8 mouse cellular contexts compared by ENCODE assay signal in the genomic region with DNA sequence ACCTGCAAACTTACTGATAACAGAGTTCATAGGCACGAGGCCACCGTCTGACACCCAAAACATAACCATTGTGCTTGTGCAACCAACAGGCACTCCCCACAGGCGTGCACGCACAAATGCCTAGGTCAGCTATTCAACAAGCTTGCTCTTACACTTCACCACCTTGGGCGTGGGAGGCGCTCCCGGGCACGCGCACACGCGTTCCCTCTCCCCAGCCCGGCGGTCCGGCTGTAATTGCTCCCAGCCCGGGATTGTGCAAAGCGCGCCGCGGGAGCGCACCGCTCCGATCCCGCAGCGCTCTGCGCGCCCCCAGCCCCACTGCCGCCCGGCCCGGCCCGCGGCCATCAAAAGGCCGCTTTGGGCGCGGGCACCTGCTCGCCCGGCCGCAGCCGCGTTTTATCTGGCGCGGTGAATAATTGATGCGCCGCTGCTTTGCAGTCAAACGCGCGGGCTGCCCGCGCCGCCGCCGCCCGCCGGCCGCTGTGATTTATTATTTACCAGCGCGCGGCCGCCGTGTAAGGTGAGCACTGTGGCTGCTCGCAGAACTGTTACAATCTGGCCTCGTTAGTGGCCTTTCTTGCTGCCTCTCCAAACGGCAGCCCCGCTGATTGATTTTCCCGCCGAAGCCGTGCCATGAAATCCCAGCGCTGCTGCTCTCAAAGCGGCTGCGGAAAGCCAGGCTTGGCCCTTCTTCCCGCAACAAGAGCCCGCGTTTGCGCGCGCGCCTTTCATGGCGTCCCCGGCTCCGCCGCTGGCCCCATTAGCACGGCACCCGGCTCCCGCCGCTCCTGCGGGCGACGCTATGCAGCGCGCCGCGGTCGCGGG.
A peak's percentile ranks its signal among the peaks of the same experiment; 100 is the strongest.
DNase-seq lines count a peak whose midpoint lies in the region; ATAC-seq and TF ChIP-seq lines count a peak whose summit lies in the region.

No protein-coding gene starts in this region.

- no peaks in the 10 kb centered on the region for H3K36me3 ChIP-seq in kidney, embryonic 15.5 days
- H3K36me3 ChIP-seq in hindbrain, embryonic 14.5 days (replicated peaks; ENCODE audit: control insufficient read depth, insufficient read depth) = no peaks in the 10 kb centered on the region

- no peak for TF ChIP-seq POLR2A in lung, adult 2 months (IDR thresholded peaks at IDR 0.05; ENCODE audit: borderline replicate concordance, extremely low read depth, low read depth, low read length)

- no peak for DNase-seq in kidney, adult 18-20 months
- peak; percentile 56 for DNase-seq in embryo, embryonic 9.5 days (ENCODE audit: extremely low spot score)
- DNase-seq in hindbrain, embryonic 14.5 days (ENCODE audit: low spot score) = peak; percentile 63
- DNase-seq in lung, adult 2 months = peak; percentile 5
- peak; percentile 22 to 32 for DNase-seq in right cerebral cortex, adult 2 months (ENCODE audit: low spot score in 2 of 2)
- DNase-seq in spleen, adult 12 weeks (ENCODE audit: low spot score) = no peak
- DNase-seq in gastrocnemius, postnatal 25 days = no peak

- peaks cover 14% of the 10 kb centered on the region for H3K4me1 ChIP-seq in kidney, embryonic 15.5 days
- H3K4me1 ChIP-seq in hindbrain, embryonic 14.5 days (replicated peaks; ENCODE audit: control insufficient read depth, insufficient read depth, low read length) = peaks cover 5% of the 10 kb centered on the region; the same call in 1 of the 2 replicates
- no peaks in the 10 kb centered on the region for H3K4me1 ChIP-seq in lung, adult 2 months (ENCODE audit: control insufficient read depth, insufficient read depth, low read length)

- TF ChIP-seq CTCF in lung, adult 2 months (IDR thresholded peaks at IDR 0.05; ENCODE audit: insufficient read depth, low read length) = no peak

- peak overlapping the region; percentile 61 for H3K4me3 ChIP-seq in kidney, embryonic 15.5 days (replicated peaks)
- H3K4me3 ChIP-seq in hindbrain, embryonic 14.5 days (replicated peaks; ENCODE audit: low read length) = peak overlapping the region; percentile 60
- H3K4me3 ChIP-seq in lung, adult 2 months (replicated peaks; ENCODE audit: extremely low read depth, low read depth, low read length) = no peak overlapping the region

- H3K9ac ChIP-seq in kidney, embryonic 15.5 days = peak overlapping the region; percentile 59
- H3K9ac ChIP-seq in hindbrain, embryonic 14.5 days = peak overlapping the region; percentile 73

- H3K27me3 ChIP-seq in kidney, embryonic 15.5 days = peaks cover 61% of the 10 kb centered on the region
- H3K27me3 ChIP-seq in hindbrain, embryonic 14.5 days (ENCODE audit: control insufficient read depth, insufficient read depth, low read length) = peaks cover 28% of the 10 kb centered on the region

- peak; percentile 43 for ATAC-seq in kidney, embryonic 15.5 days (replicated peaks; ENCODE audit: low FRiP score)
- peak; percentile 88 for ATAC-seq in hindbrain, embryonic 14.5 days (ENCODE audit: low FRiP score)

- H3K27ac ChIP-seq in kidney, embryonic 15.5 days = no peak overlapping the region
- H3K27ac ChIP-seq in hindbrain, embryonic 14.5 days = peak overlapping the region; percentile 73

- H3K9me3 ChIP-seq in kidney, embryonic 15.5 days (replicated peaks) = no peaks in the 10 kb centered on the region
- peaks cover 5% of the 10 kb centered on the region; the same call in 1 of the 2 replicates for H3K9me3 ChIP-seq in hindbrain, embryonic 14.5 days (ENCODE audit: control insufficient read depth, low read length)

- H3K4me2 ChIP-seq in kidney, embryonic 15.5 days = peak overlapping the region; percentile 97
- peak overlapping the region; percentile 95 for H3K4me2 ChIP-seq in hindbrain, embryonic 14.5 days (replicated peaks)

- under 1% methylated on average over 93 of the region's 93 CpGs for WGBS in kidney, embryonic 15.5 days
- under 1% methylated on average over 93 of the region's 93 CpGs for WGBS in hindbrain, embryonic 14.5 days
- WGBS in lung, adult 2 months = 1% methylated on average over 93 of the region's 93 CpGs

Comparison
In these comparisons a context has a peak if more than half of its experiments do, and no peak if none do; other contexts are left out.
1. DNase-seq: peak in embryo, embryonic 9.5 days (single experiment), hindbrain, embryonic 14.5 days (single experiment), lung, adult 2 months (single experiment) and right cerebral cortex, adult 2 months (2 of 2); none in kidney, adult 18-20 months (single experiment), spleen, adult 12 weeks (single experiment) and gastrocnemius, postnatal 25 days (single experiment).